Mouse (Mus musculus): Measurements from ENCODE around the gene Mapkap1. TPM values are rescaled to one million over a fixed set of nuclear protein-coding genes. Genes with fewer than 3 reads are reported as not detected.

Gene Mapkap1
- total RNA-seq, 2 experiments from 2014 or later = 32.0 to 48.3 TPM

DNA sequence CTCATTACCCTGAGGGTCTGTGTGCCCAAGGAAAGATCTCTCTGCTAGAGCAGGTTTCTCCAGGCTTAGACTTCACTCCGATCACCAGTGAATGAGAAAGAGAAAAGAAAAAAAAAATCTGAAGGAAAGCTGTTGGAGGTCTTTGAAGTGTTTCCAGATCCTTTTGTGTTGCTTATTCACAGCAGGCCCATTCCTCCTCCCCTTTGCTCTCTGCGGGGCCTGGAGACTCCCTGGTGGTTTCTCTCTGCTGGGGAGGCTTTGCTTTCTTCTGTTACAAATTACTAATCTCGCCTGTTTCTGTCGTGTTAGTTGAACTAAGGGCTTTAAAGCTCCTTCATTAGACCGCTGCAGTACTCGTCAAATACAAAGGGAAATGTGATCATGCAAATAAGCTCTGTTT, 163.8 kb downstream of the Mapkap1 start:
- no peak for ATAC-seq (replicated peaks; ENCODE audit: poor library complexity)

- no peak for ATAC-seq (replicated peaks; ENCODE audit: poor library complexity)
These were observed 164.5 kb downstream of the Mapkap1 start for GRCm38 (mm10) chr2:34571096-34571495.

DNA sequence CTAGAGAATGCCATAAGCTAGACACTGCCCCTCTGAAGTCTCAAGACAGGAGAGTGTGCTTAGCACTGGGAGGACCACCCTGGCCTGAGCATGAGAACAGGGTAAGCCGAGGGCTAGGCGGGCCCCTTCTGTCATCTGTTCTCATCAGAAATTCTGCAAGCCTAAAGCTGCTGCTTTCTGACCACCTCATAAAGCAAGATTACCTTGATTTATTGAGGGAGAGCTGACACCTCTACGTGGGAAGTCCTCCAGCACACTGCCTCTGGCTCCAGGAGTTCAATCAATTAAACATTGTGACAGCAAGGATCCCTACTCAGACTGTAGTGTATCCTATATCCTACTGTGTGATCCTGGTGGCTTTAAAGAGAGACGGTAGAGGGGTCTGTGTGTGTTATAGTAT, 166.5 kb downstream of the Mapkap1 start:
- ATAC-seq (replicated peaks; ENCODE audit: poor library complexity) = no peak

DNA sequence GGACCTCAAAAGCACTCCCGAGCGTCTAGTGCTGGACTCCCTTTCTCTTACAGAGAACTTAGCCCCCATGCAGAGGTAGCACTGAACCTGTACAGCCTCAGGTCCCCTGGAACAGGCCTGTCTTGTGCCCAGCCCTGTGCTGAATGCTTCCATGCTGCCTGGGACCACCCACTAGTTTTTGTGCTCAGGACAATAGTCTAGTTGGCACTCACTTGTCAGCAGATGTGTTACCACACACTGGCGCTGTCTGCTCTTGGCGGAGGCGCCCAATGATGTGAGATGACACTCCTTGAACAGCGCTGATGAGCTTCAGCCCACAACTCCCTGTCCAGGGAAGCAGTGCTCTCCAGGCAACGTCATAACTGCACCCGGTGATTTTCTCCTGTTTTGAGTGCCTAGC, 182.0 kb downstream of the Mapkap1 start:
- ATAC-seq (replicated peaks; ENCODE audit: poor library complexity) = no peak

DNA sequence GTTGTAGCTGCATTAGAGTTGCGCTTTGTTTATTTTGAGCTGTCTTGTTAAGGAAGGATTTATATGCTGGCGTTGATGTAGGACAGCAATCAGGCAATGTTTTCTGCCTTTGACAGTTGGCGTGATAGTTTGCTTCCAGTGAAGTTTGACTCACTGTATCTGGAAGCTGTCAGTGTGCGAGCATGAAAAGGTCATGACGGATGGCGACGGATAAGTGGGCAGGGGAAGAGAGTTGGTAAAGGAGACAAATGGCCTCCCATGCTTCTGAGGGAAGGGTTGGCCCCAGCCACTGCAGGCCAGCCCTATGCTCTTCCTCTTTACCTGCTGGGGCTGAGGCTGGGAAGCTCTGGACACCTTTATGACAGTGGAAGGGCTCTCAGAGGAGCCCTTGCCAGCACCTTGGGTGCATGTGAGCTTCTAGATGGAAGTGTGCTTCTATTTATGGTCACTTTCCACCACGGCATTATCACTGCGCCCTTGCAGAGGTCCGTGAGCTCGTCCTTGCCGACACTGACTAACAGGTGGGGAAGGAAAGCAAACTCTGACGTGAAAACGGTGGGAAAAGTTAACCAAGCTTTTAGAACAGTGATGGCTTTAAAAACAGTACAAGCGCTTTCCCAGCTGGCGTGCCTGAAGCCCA, 185.3 kb downstream of the Mapkap1 start:
- ATAC-seq (replicated peaks; ENCODE audit: poor library complexity) = no peak

GRCm38 (mm10) chr2:34592361-34592960, 185.9 kb downstream of the Mapkap1 start:
- ATAC-seq (replicated peaks; ENCODE audit: poor library complexity) = no peak

DNA sequence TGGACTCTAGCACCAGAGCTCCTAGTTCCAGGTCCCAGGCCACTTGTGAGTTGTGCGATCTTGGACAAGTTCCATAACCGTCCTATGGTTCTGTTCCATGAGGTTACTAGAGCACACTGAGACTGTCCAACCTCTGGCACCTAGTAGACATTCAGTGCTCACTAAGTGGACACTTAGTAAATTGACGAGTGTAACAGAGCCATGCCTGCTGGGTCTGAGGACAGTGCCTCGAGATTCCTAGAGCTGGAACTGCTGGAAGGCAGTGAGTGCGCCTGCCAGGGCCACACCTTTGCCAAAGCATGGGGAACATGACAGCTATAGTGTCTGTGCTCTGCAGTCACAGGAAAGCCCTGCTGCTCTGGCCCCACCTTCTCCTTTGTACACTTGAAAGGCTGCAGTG, 187.4 kb downstream of the Mapkap1 start:
- no peak for ATAC-seq (replicated peaks; ENCODE audit: poor library complexity)

GRCm38 (mm10) chr2:34599606-34600255, 193.2 kb downstream of the Mapkap1 start:
- peak; percentile 81 for ATAC-seq (replicated peaks; ENCODE audit: poor library complexity)

GRCm38 (mm10) chr2:34600734-34601133, 194.2 kb downstream of the Mapkap1 start:
- no peak for ATAC-seq (replicated peaks; ENCODE audit: poor library complexity)

DNA sequence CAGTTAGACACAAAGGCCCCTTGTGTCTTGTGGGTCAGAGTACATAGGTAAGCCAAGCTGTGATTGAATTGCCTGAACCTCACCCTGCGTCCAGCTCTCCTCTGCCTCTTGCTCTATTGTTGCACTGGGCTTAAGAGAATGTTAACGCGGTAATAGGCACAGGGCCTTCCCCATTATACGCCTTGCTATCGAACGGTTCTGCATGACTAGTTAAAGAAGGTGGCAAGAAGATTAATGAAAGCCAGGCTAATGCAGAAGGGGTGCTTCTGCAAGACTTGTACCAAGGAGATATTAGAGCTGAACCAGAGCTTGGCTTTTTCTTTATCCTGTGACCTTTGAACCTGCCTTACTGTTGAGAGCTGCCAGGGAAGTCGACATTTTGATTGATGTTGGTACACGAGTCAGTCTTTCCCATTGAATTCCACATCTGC, 195.6 kb downstream of the Mapkap1 start:
- ATAC-seq (replicated peaks; ENCODE audit: poor library complexity) = no peak

DNA sequence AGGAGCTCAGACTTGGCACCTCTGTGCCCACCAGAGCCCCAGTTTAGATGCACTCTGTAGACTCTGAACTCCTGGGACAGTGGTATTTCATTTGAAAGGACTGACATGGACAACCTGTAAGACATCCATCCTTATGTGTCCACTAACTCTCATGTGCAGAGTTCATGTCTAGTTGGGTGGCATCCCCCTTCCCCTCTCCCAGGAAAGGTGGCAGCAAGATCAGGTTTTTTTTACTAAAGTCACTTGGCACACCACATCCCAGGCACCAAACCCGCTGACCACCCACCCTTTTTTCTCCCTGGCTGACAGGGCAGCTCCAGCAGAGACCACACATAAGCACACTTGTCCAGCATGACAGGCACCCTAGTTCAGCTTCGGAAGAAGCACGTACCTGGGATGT, 196.3 kb downstream of the Mapkap1 start:
- ATAC-seq (replicated peaks; ENCODE audit: poor library complexity) = no peak

DNA sequence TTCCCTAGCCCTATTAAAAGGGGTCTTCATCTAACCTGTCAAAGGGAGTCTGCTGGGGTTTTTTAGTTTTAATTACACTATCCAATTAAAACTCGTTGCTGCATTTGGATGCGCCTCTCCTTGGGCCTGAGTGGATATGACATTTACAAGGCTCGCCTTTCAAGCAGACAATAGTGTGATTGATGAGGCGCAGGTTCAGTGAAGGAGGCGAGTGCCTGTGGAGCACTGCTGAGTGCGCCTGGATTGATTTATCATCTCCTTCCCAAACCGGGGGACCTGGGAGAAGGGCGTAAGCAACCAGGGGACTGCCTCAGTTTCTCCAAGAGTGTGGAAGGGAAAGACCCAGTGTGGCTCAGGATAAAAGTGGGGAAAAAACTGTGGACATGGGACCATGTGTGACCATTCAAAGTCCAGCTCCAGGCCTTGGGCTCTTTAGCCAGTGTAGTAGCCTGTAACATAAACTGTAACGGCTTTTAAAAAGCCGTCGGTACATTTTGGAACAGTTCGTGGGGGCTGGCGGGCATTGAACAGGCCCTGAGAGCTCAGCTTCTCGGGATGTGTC, 197.2 kb downstream of the Mapkap1 start:
- no peak for ATAC-seq (replicated peaks; ENCODE audit: poor library complexity)

GRCm38 (mm10) chr2:34605040-34605439, 198.5 kb downstream of the Mapkap1 start:
- no peak for ATAC-seq (replicated peaks; ENCODE audit: poor library complexity)

DNA sequence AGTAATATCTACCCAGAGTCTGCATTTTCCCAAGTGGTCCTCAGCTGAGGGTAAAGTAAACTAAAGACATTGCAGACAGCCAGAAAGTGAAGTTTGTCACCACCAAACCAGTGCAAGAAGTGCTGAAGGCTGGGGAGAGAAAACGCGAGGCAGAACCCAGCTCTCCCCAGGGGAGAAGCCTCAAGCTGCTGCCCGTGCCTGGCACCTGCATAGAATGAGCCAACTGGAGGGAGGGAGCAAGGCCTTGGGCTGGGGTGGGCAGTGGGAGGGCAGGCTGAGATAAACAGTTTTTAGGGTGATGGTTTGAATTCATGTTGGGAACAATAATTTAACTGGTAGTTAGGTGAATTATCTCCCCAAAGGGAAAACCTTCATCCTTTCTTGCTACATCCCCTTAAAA, 202.3 kb downstream of the Mapkap1 start:
- ATAC-seq (replicated peaks; ENCODE audit: poor library complexity) = no peak

- no peak for ATAC-seq (replicated peaks; ENCODE audit: poor library complexity)
These were observed 202.9 kb downstream of the Mapkap1 start for GRCm38 (mm10) chr2:34609516-34609915.

DNA sequence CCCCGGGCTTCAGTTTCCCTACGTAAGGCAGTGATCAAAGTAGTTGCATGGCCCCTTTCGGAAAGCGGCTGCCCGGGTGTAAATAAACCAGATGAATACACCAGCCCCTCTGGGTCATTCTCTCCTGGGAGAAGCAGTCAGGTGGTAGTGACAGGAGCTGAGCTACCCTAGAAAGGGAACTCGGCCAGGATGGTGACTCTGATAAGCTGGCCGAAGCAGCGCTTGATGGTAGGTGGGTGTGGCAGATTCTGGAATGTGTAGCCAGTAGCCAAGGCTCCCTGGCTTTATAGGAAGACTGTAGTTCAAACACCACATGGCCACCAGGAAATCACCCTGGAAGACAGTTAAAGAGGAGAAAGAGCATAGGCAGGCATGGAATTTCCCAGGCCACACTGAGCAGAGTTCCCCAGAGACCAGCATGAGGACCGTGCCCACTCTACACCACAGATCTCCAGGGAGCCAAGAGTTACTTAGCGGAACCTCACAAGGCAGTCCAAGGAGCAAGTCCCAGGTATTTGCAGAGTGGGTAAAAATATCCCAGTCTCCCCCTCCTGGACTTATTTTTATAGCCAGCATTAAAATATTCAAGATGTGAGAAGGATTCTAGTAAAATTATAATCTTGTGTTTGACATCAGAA, 214.3 kb downstream of the Mapkap1 start:
- ATAC-seq (replicated peaks; ENCODE audit: poor library complexity) = no peak

DNA sequence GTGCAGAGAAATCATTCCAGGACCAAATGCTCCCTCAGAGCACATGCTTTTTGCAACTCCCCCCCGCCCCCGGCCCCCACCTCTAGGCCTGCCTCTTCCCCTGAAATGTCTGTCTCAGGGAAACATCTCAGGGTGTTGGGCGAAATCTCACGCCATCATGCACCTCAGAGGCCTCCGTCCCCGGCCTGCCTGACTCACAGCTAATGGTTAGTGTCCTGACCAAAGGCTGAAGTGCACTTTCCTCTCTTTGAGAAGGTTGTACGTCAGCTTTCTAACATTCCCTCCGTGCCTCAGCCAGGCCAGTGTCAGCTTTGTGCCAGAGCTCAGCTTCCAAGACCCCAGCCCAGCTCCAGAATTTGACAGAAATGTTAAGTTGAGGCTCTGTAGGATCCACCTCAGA, 214.9 kb downstream of the Mapkap1 start:
- ATAC-seq (replicated peaks; ENCODE audit: poor library complexity) = no peak

DNA sequence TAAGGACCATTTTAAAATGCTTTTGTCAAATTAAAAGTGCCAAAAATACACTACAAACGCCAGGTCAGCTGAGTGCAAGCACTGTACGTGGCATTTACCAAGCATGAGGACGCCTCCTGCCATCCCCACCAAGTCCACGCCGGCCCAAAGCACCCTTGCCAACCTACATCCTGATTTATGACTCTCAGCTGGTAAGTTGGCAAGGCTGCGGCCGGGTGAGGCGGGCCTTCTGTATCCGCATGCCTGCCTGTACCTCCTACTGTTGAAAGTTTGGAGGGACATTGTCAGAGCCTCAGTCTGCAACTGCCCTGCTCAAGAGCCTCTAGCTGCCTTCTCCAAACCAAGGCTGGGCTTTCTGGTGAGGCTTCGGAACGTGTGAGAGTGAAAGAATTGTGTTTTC, 215.9 kb downstream of the Mapkap1 start:
- peak; percentile 52; the same call in 1 of the 2 replicates for ATAC-seq (replicated peaks; ENCODE audit: poor library complexity)

DNA sequence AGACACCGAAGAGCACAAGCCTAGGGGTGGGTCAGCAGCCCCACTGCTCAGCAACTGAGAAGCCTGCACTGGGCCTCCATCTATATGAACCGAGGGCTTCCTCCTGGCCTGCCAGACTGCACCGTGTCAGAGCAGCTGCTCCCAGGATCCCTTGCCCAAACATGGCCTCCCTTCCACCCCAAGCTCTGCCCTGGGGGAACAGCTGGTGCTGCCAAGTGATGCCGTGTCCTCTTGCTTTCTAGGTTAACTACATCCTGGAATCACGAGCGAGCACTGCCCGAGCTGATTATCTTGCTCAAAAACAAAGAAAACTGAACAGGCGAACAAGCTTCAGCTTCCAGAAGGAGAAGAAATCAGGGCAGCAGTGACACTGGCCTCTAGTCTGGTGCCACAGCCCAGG, 216.6 kb downstream of the Mapkap1 start:
- ATAC-seq (replicated peaks; ENCODE audit: poor library complexity) = no peak

DNA sequence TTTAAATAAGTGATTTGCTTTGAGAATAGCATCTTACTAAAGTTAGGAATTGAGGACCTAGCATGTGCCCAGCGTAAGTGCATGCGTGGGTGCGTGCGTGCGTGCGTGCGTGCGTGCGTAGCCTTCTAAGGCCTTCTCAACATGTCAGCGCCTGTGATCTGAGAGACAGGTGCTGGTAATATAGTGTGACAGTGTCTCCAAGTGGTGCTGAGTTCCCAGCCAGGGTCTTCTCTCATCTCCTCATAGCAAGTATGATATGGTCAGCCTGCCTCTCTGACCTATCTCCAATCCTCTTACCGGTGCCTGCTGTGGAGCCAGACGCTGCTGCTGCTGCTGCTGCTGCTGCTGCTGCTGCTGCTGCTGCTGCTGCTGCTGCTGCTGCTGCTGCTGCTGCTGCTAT, 217.5 kb downstream of the Mapkap1 start:
- ATAC-seq (replicated peaks; ENCODE audit: poor library complexity) = no peak

All from megakaryocyte progenitor cell, adult 5-6 weeks (primary cell).